Mouse (Mus musculus): ENCODE data around the gene Scn8a. TPM values are rescaled to one million over a fixed set of nuclear protein-coding genes. Genes with fewer than 3 reads are reported as not detected.

Scn8a gene
- polyA plus RNA-seq, 1 experiment from 2014 or later, result 9.1 TPM

GRCm38 (mm10) chr15:101053832-101054459 lies 184.3 kb downstream of the Scn8a start:
- H3K4me1 ChIP-seq (replicated peaks), result peaks cover 22% of the 10 kb centered on the region
- H3K27me3 ChIP-seq, result peaks cover 67% of the 10 kb centered on the region
- peak overlapping the region; percentile 44 for H3K9ac ChIP-seq (replicated peaks)
- H3K4me3 ChIP-seq (replicated peaks), result peak overlapping the region; percentile 42
- peaks cover 40% of the 10 kb centered on the region for H3K36me3 ChIP-seq
- H3K4me2 ChIP-seq, result peak overlapping the region; percentile 63
- no peaks in the 10 kb centered on the region for H3K9me3 ChIP-seq
- 10% methylated on average over 59 of the region's 65 CpGs for WGBS
- no peak overlapping the region for H3K27ac ChIP-seq
- ATAC-seq (ENCODE audit: insufficient number of reproducible peaks, insufficient read depth, low FRiP score, low TSS enrichment, low read depth), result no peak

GRCm38 (mm10) chr15:101054541-101054940 lies 184.9 kb downstream of the Scn8a start:
- Histone ChIP-seq H3K27me3 (peaks cover 64% of the 10 kb centered on the region), H3K4me2 (no peak overlapping the region)

GRCm38 (mm10) chr15:101056225-101056624 lies 186.6 kb downstream of the Scn8a start:
- peak; percentile 49; the same call in 1 of the 2 replicates for ATAC-seq (ENCODE audit: insufficient number of reproducible peaks, insufficient read depth, low FRiP score, low TSS enrichment, low read depth)
- peaks cover 49% of the 10 kb centered on the region for H3K27me3 ChIP-seq
- 47% methylated on average over 10 of the region's 10 CpGs for WGBS
- H3K27ac ChIP-seq, result no peak overlapping the region
- H3K9ac ChIP-seq (replicated peaks), result no peak overlapping the region
- H3K4me1 ChIP-seq (replicated peaks), result peaks cover 29% of the 10 kb centered on the region
- no peak overlapping the region for H3K4me3 ChIP-seq (replicated peaks)
- H3K36me3 ChIP-seq, result peaks cover 23% of the 10 kb centered on the region
- no peak overlapping the region for H3K4me2 ChIP-seq
- H3K9me3 ChIP-seq, result no peaks in the 10 kb centered on the region

More at GRCm38 (mm10) chr15:101054541-101054940, 184.9 kb downstream of the Scn8a start:
- 73% methylated on average over 10 of the region's 10 CpGs for WGBS
- Histone ChIP-seq H3K9ac (replicated peaks) (no peak overlapping the region), H3K36me3 (peaks cover 38% of the 10 kb centered on the region), H3K27ac (no peak overlapping the region), H3K9me3 (no peaks in the 10 kb centered on the region), H3K4me1 (replicated peaks) (peaks cover 22% of the 10 kb centered on the region), H3K4me3 (replicated peaks) (no peak overlapping the region)
- ATAC-seq (ENCODE audit: insufficient number of reproducible peaks, insufficient read depth, low FRiP score, low TSS enrichment, low read depth), result no peak

DNA sequence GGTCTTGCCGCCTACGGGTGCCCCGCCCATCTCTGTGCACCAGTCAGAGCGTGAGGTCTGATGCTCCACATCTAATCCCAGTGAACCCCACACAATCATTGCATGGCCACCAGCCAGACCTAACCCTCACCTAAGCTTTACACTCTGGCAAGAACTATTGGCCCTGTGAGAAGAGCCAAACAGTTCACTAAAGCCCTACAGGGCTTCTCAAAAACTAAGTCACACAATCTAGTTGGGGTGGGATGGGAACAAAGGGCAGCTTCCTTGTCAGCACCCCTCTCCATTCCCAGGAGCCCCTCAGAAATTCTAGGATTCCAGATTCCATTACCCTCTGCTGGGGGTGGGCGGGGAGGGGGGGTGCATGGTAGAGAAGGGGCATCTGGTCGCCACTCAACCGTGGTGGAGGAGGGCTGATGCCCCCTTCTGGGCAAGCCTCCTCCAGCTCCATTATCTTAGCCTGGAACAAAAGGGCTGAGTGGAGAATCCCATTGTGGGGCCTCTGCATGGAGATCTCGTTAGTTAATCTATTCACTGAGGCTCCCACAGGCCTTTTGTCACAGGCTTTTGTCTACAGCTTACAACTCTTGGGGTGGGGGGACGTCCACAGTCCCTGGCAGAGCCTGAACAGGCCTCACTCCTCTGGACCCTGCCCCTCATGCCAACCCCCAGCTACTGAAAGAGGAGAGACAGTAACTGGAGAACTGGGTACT lies 190.1 kb downstream of the Scn8a start:
- Histone ChIP-seq H3K9ac (replicated peaks) (no peak overlapping the region), H3K4me2 (no peak overlapping the region), H3K27ac (no peak overlapping the region), H3K36me3 (peaks cover 9% of the 10 kb centered on the region; the same call in 1 of the 2 replicates), H3K4me1 (replicated peaks) (peaks cover 25% of the 10 kb centered on the region), H3K27me3 (peaks cover 16% of the 10 kb centered on the region), H3K9me3 (no peaks in the 10 kb centered on the region), H3K4me3 (replicated peaks) (no peak overlapping the region)
- ATAC-seq (ENCODE audit: insufficient number of reproducible peaks, insufficient read depth, low FRiP score, low TSS enrichment, low read depth), result no peak
- 65% methylated on average over 9 of the region's 9 CpGs for WGBS

GRCm38 (mm10) chr15:101060280-101060852 lies 190.7 kb downstream of the Scn8a start:
- Histone ChIP-seq H3K4me3 (replicated peaks) (no peak overlapping the region), H3K27ac (no peak overlapping the region), H3K36me3 (peaks cover 11% of the 10 kb centered on the region), H3K27me3 (peaks cover 10% of the 10 kb centered on the region), H3K4me1 (replicated peaks) (peaks cover 31% of the 10 kb centered on the region), H3K4me2 (no peak overlapping the region), H3K9ac (replicated peaks) (0 out of 2 replicates have a peak overlapping the region, but pooled peaks have one; percentile 37), H3K9me3 (no peaks in the 10 kb centered on the region)
- WGBS, result 73% methylated on average over 11 of the region's 11 CpGs
- ATAC-seq (ENCODE audit: insufficient number of reproducible peaks, insufficient read depth, low FRiP score, low TSS enrichment, low read depth), result no peak

DNA sequence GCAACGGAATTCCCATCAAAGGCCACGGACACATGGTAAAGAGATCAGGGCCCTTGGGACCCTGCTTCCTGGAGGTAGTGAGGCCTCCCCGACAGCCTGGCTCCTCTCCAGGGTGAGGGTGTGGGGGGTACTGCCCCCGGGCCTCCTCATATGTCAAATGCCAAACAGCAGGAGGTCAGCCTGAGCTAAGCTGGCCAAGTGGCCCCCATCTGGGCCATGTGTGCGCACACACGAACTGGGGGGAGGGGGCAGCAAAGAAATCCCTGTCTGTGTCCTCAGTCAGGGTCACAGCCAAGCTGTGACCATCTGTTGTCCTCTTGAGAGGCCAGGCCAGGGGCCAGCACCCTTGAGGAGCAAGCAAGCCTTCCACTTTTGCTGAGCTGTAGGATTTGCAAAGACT lies 195.4 kb downstream of the Scn8a start:
- Histone ChIP-seq H3K9ac (replicated peaks) (no peak overlapping the region), H3K27me3 (no peaks in the 10 kb centered on the region), H3K4me2 (no peak overlapping the region), H3K36me3 (peaks cover 6% of the 10 kb centered on the region), H3K9me3 (no peaks in the 10 kb centered on the region), H3K4me3 (replicated peaks) (no peak overlapping the region), H3K4me1 (replicated peaks) (peaks cover 72% of the 10 kb centered on the region), H3K27ac (peak overlapping the region; percentile 56; the same call in 1 of the 2 replicates)
- WGBS, result 17% methylated on average over 6 of the region's 6 CpGs
- no peak for ATAC-seq (ENCODE audit: insufficient number of reproducible peaks, insufficient read depth, low FRiP score, low TSS enrichment, low read depth)

DNA sequence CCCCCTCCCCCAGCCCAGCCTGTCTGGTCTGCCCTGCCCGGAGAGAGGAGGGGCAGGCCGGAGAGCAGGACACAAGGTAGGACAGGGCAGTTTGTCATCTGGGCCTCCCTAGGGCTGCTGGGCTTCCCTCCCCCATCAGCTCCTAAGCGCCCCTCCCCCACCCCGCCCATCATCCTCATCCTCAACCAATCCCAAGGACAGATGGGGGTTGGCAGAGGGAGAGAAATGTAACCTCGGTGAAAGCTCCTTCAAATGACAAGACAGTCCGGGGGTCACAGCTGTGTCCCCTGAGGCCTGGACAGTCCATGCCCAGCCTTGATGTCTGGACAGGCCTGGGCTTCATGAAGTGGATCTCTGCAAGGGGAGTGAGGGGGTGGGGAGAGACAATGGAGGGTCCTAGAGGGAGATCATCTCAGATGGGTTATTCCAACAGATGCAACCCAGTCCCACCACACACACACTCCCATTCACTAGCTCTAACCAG lies 196.7 kb downstream of the Scn8a start:
- Histone ChIP-seq H3K36me3 (peaks cover 6% of the 10 kb centered on the region), H3K4me1 (replicated peaks) (peaks cover 80% of the 10 kb centered on the region), H3K9me3 (no peaks in the 10 kb centered on the region), H3K4me2 (no peak overlapping the region), H3K27ac (peak overlapping the region; percentile 59; the same call in 1 of the 2 replicates), H3K4me3 (replicated peaks) (no peak overlapping the region), H3K27me3 (no peaks in the 10 kb centered on the region), H3K9ac (replicated peaks) (no peak overlapping the region)
- no peak for ATAC-seq (ENCODE audit: insufficient number of reproducible peaks, insufficient read depth, low FRiP score, low TSS enrichment, low read depth)
- 22% methylated on average over 6 of the region's 6 CpGs for WGBS

GRCm38 (mm10) chr15:101066920-101067696 lies 197.4 kb downstream of the Scn8a start:
- Histone ChIP-seq H3K4me3 (replicated peaks) (no peak overlapping the region), H3K4me1 (replicated peaks) (peaks cover 82% of the 10 kb centered on the region), H3K36me3 (peaks cover 6% of the 10 kb centered on the region), H3K27ac (peak overlapping the region; percentile 50; the same call in 1 of the 2 replicates), H3K27me3 (no peaks in the 10 kb centered on the region), H3K4me2 (no peak overlapping the region), H3K9me3 (no peaks in the 10 kb centered on the region), H3K9ac (replicated peaks) (no peak overlapping the region; the same call in 1 of the 2 replicates)
- WGBS, result 29% methylated on average over 7 of the region's 9 CpGs
- ATAC-seq (ENCODE audit: insufficient number of reproducible peaks, insufficient read depth, low FRiP score, low TSS enrichment, low read depth), result no peak

DNA sequence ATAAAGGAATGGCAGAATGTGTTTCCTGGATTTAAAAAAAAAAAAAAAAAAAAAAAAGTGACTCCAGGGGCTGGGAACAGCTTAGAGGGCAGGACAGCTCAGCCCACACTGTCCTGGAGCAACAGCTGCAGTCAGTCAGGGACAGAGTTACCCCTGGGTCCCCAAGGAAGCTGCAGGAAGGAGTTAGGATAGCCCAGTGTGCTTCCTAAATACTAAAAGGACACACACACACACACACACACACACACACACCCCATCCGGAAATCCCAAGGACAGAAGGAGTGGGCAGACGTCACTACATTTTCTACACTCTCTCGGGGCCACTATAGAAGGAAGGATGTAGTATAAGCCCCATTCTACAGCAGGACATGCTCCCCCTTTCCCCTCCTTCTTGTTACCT lies 198.4 kb downstream of the Scn8a start:
- peaks cover 73% of the 10 kb centered on the region for H3K4me1 ChIP-seq (replicated peaks)
- H3K4me2 ChIP-seq, result no peak overlapping the region
- H3K27ac ChIP-seq, result 0 out of 2 replicates have a peak overlapping the region, but pooled peaks have one; percentile 17
- no peak overlapping the region for H3K9ac ChIP-seq (replicated peaks)
- WGBS, result 72% methylated on average over 3 of the region's 3 CpGs
- ATAC-seq (ENCODE audit: insufficient number of reproducible peaks, insufficient read depth, low FRiP score, low TSS enrichment, low read depth), result no peak
- no peak overlapping the region for H3K4me3 ChIP-seq (replicated peaks)
- no peaks in the 10 kb centered on the region for H3K9me3 ChIP-seq
- H3K36me3 ChIP-seq, result peaks cover 6% of the 10 kb centered on the region
- H3K27me3 ChIP-seq, result no peaks in the 10 kb centered on the region

DNA sequence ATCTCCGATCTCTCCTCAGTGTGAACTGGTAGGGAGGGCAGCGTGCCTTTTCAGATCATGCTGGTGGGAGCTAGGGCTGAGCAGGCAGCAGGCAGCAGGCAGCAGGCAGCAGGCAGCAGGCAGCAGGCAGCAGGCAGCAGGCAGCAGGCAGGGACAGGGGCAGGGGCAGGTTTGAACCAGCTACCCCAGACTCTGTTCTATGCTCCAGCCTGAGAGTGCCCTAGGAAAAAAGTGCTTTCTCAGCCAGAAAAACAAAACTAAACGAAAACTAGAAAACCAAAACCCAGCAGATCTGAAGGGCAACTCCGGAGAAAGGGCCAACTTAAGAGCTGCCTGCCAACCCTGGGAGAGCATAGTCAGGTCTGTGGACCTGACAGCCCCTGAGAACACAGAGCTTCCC lies 199.0 kb downstream of the Scn8a start:
- Histone ChIP-seq H3K9me3 (no peaks in the 10 kb centered on the region), H3K4me2 (no peak overlapping the region), H3K27me3 (no peaks in the 10 kb centered on the region), H3K27ac (0 out of 2 replicates have a peak overlapping the region, but pooled peaks have one; percentile 37), H3K4me3 (replicated peaks) (no peak overlapping the region), H3K9ac (replicated peaks) (no peak overlapping the region), H3K4me1 (replicated peaks) (peaks cover 70% of the 10 kb centered on the region), H3K36me3 (peaks cover 3% of the 10 kb centered on the region)
- 81% methylated on average over 4 of the region's 4 CpGs for WGBS
- ATAC-seq (ENCODE audit: insufficient number of reproducible peaks, insufficient read depth, low FRiP score, low TSS enrichment, low read depth), result no peak

All from limb, embryonic 12.5 days (tissue).